Mouse (Mus musculus) testis, adult 2 months (tissue): Measurements from ENCODE around the gene Sdhaf2.

ENCODE experiments used
- CTCF ChIP-seq: fragments of 200-500 bp; IDR thresholded peaks from 2 replicates; pipeline ENCODE4 v1.5.1; 2012; ENCODE audit warnings: low read depth, mild to moderate bottlenecking, inconsistent platforms, low read length, moderate library complexity; ENCODE audit not compliant: control insufficient read depth, insufficient read depth, insufficient replicate concordance
- POLR2A ChIP-seq: fragments of 200-500 bp; IDR thresholded peaks from 2 replicates; pipeline ENCODE4 v1.6.1; 2012; ENCODE audit warnings: low read depth, mild to moderate bottlenecking, inconsistent platforms, low read length, moderate library complexity; ENCODE audit not compliant: control insufficient read depth

- TF ChIP-seq POLR2A (peak; percentile 62; the same call in 1 of the 2 replicates), CTCF (no peak)
Observed at GRCm38 (mm10) chr19:10525106-10525901, 638 bp downstream of the Sdhaf2 start, which contains the start of gene Cpsf7.
